Mouse (Mus musculus): ENCODE data around the gene Ptgs1.

DNA sequence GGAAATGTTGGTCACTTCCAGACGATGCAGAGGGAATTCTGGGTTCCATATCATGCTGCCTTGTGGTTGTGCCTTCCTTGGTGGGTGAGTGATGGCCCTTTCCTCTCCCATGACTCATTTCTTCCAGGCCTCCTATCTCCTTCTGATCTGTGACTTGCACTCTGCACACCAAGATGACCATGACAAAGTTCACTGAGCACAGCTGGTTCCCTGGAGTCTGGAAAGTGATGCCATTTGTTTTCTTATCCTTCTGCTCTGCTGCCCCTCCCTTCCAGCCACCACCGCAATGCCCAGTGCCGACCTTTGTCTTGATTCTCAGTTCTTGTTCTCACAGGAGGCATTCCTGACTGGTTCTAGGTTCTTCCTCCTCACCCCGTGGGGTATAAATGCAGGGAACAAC, 29.2 kb downstream of the Ptgs1 start:
- no peak for TF ChIP-seq CTCF (conservative IDR thresholded peaks at IDR 0.05; ENCODE audit: insufficient read depth, insufficient read length, low read depth, low read length)
- no peak for TF ChIP-seq POLR2A (IDR thresholded peaks at IDR 0.05; ENCODE audit: low read depth, low read length)
